Mouse (Mus musculus): ENCODE data around the gene Snx32.
A peak's percentile ranks its signal among the peaks of the same experiment; 100 is the strongest.

Gene Snx32

DNA sequence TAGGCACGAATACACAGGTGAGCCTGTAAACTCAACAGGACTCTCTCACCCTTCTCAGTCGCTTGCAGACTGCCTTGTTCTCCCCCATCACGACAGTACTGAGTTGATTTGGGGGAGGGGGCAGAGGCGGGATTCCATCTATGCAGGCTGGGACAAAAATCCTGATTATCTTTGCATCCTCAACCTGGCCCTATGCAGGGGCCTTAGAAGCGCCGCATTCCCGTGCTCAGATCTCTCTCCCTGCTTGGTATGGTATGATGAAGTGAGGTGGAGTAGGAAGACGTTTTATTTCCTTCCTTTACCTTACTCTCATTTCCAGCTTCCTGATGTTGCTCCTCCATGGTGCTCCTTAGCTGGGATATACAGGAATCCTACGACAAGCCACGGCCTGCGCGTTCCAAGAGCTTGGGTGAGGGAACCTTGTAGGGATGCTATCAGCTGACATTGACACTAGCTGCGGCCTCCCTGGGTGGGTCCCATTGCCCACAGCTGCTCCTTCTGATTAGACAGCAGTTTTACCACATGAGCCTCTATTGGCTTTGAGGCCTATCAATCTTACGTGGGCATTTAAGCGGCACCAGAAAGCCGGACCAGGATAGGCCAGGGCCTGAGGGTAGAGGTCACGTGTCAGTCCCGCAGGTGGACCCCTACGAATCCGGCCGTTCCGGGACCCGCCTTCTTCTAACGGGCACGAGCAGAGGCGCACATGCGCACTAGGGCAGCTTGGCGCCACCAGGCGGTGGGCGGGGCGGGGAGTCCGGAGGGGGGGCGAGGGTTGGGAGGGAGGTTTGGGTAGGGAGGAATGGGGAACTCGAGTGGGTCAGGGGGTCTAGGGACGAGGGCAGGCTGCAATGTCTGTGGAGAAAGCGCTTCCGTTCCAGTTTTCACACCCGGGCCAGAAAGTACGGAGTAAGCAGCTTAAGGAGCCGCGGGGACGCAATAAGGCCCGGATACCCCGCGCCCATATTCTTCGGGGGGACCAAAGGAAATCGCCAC is at the start of gene Snx32:
Snx32 (minus strand) TSS at position 508 of the 996 bp plus-strand sequence.
- DNase-seq (ENCODE audit: extremely low spot score, low read depth, low spot score) = peak; percentile 95

DNA sequence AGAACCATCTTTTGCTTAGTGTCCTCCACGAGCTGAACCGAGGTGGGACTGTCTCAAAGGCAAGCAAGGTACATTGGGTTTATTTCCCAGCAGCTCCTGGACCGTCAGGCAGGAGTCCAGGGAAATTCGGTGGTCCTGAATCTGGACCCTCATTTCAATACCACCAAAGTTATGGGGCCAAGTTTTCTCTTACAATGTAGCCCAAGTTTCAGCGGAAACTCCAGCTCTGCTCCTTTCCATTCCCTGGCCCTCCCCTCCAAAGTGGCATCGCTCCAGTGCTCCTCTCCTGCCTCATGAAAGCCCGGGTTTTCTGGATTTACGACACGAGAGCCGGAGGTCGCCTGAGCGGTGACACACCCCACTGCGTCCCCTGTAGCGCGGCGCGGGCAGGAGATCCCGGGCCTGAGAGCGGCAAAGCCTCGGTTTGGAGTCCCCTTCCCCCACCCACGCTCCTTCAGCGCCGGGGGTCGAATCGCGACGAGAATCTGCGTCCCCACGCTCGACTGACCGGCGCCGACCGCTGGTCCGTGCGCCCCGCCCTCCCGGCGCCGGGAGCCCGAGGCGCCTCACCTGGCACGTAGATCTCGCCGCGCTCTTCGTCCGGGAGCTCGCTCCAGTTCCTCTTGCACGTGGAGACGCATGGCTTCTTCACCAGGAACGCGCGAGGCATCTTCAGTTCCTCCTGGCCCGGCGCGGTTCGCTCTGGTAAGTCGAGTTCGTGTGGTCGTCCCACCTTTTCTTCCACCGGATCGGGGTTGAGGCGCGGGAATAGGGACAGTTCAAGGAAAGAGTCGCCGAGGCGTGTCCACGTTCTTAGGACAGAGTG is 49.5 kb upstream of the Snx32 start:
- no peak for DNase-seq (ENCODE audit: extremely low spot score, low read depth, low spot score)

DNA sequence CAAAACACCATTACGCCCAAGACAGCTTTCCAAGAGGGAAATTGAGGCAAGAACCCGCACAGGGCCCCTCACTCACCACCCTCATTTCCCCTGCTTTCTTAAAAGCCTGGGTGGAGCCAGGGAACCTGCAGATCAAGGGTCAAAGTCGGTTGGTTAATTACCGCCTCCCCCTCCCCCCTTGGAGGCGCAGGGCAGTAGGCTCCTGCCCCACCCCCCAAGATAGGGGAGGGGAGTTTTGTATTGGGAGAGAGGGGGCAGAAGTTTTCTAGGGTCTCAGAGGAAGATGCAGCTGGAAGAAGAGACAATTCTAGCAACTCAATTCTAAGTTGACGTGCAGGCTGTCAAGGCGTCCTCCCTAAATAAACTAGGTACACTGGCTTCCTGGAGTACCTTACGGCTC is 48.9 kb upstream of the Snx32 start:
- DNase-seq (ENCODE audit: extremely low spot score, low read depth, low spot score) = no peak

DNA sequence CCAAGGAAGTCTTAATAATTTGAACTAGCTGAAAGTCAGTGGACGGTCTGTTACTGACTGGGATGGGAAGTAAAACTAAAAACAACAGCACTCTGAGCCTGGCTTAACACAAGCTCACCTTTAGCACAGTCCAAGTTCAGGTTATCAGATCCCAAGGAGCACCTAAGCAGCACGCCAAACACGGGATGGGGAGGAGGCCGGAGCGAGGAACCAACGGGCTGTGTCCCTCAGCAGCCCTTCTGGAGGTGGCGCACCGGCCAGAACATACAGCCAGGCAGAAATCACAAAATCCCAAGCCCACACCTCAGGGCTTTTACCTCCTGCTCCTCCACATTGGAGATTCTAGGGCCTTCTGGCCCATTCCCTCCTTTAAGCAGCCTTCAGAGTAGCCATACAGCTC is 48.4 kb upstream of the Snx32 start:
- no peak for DNase-seq (ENCODE audit: extremely low spot score, low read depth, low spot score)

DNA sequence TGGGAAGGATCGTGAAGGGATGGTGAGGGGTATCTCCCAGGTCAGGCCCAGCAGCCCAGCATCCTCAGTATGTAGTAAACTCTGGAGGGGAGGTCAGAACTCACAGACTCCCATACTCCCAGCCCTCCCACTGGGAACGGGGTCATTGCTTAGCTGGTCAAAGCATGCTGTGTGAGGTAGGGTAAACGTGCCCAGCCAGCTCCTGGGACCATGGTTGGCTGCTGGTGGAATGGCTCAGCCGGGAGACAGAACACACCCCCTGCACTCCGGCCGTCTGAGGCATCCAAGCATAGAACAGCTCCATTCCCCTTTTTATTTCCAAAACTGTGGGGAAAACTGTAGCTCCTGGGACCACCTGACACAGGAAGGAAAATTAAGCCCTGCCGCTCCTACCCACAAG is 47.8 kb upstream of the Snx32 start:
- no peak for DNase-seq (ENCODE audit: extremely low spot score, low read depth, low spot score)

DNA sequence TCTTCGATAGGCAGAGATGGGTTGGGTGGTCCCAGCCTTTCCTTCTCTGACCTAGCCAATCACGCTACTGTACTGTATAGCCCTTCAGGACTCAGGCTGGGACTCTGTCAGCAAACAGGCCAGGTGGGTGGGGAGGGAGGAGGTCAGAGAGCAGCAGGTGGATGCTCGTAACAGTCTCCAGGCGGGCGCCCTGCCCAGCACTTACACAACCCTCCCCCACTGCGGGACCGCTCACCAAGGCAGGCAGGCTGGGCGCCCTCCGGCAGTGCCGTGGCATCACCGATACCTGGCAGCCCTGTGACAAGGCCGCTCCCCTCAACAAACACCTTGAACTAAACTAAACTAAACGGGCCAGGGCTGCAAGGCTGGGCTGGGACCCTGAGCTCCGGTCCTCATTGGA is 43.9 kb upstream of the Snx32 start:
- no peak for DNase-seq (ENCODE audit: extremely low spot score, low read depth, low spot score)

DNA sequence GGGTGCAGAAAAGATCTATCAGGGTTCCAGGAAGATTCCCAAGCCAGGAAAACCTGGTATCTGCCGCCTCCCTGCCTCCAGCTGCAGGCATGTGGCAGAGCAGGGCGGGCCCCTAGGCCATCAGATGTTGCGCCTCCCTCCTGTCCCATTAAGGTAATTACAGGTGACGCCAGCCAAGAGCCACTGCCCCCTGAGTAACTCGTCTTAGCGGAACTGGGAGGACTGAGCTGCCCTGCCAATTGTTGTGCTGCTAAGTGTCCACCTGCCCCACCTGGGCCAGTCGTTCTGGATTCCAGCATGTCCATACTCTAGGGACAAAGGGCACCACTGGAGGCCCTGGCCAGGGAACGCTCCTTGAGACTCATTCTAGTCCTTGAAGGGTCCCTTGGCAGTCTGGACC is 43.5 kb upstream of the Snx32 start:
- DNase-seq (ENCODE audit: extremely low spot score, low read depth, low spot score) = no peak

DNA sequence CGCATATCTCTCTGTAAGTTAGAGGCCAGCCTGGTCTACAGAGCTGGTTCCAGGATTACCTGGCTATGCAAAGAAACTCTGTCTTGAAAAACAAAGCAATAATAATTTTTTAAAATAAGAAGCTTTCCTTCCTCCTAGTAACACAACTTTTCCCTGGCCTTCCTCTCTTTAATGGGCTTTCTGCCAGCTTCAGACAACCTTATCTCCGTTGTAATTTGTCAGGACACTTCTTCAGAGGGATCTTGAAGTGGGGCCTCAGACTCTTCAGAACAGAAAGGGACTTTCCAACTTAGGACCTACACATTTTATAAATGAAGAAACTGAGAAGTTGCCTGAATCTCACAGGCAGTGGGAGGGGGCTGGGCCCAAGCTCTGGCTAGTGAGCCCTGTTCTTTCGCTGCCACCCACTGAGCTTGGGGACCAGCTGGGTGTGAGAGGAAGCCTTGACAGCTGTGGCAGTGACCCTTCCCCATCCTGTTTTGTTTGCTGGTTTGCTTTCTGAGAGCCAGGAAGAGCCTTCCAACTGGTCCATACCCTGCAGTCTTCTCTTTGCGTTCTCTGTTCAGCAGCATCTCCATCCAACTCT is 37.2 kb upstream of the Snx32 start:
- DNase-seq (ENCODE audit: extremely low spot score, low read depth, low spot score) = no peak

DNA sequence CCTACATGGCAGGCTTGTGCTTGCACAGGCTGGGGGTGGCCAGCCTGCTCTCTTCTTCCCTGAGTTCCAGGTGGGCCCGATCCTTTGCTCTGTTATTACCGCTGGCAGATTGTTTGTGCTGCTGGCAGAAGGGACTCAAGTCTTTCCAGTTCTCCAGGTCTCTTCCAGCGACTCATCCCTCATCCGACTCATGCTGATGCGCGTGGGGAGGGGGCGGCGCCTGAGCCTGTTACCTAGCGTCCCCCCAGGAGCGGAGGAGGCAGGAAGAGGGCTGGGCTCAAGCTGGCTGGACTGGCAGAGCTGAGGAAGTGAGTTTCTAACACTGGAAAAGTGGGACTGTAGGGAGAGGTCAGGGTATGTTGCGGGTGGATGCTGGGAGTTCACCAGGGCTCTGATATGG is 33.7 kb upstream of the Snx32 start:
- no peak for DNase-seq (ENCODE audit: extremely low spot score, low read depth, low spot score)

DNA sequence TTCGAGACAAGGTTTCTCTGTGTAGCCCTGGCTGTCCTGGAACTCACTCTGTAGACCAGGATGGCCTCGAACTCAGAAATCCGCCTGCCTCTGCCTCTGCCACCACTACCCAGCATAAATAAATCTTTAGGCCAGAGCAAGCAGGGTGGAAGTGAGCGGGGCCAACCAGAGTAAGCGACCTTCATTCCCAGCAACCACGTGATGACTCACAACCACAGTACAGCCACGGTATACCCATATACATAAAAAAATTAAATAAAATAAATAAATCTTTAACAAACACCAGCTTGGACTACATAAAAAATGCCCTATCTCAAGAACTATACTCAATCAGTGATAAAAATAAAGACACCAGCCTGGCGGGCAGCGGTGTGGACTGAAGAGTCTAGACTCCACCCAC is 33.0 kb upstream of the Snx32 start:
- no peak for DNase-seq (ENCODE audit: extremely low spot score, low read depth, low spot score)

DNA sequence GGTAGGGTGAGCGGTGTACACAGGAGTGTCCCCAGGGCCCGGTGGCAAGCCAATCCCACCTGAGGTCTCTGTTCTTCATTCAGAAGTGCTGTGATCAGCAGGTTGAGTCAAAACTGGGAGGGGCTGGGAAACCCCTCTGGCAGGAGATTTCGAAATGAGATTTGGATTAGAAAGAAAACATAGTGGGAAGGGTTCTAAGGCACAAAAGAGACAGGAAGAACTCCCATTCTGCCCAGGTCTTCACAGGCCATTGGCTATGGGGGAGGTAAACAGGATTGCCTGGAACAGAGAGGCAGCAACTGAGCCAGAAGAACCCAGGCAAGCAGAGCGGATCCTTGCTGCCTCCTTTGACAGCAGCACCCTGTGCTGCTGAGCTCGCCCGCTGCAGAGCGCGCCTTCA is 28.4 kb upstream of the Snx32 start:
- no peak for DNase-seq (ENCODE audit: extremely low spot score, low read depth, low spot score)

DNA sequence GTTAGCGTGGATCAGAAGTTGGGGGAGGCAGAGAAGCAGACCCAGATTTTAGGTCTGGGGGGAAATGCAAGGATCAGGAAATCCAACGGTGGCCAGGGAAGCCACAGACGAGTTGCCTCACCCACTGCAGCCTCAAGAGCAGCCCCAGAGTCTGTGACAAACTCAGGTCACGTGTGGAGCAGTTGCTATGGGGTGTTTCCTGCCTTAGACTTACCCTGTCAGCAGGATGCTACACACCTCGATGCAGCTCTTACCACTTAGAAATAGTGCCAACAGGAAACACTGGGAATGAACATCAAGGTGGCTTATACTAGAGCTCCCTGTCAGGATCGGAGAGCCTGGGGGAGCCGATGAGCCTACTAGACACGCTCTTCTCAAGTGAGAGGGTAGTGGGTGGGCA is 22.2 kb upstream of the Snx32 start:
- DNase-seq (ENCODE audit: extremely low spot score, low read depth, low spot score) = no peak

DNA sequence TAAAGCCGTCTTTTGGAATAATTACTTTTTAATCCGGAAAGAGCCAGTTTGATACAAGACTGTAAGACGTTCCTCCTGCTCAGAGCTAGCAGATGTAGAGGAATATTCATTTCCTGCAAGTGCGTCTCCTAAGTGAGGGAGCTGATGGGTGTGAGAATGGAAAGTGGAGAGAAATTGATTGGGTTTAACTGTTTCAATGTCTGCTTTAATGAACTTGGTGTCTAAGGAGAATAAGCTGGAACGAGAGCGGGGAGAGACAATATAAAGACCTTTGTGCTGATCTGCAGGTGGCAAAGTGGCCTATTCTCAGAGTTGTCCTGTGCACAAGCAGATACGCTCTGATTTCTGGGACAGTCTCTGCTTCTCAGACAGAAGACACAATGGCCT is 19.8 kb upstream of the Snx32 start:
- DNase-seq (ENCODE audit: extremely low spot score, low read depth, low spot score) = no peak

DNA sequence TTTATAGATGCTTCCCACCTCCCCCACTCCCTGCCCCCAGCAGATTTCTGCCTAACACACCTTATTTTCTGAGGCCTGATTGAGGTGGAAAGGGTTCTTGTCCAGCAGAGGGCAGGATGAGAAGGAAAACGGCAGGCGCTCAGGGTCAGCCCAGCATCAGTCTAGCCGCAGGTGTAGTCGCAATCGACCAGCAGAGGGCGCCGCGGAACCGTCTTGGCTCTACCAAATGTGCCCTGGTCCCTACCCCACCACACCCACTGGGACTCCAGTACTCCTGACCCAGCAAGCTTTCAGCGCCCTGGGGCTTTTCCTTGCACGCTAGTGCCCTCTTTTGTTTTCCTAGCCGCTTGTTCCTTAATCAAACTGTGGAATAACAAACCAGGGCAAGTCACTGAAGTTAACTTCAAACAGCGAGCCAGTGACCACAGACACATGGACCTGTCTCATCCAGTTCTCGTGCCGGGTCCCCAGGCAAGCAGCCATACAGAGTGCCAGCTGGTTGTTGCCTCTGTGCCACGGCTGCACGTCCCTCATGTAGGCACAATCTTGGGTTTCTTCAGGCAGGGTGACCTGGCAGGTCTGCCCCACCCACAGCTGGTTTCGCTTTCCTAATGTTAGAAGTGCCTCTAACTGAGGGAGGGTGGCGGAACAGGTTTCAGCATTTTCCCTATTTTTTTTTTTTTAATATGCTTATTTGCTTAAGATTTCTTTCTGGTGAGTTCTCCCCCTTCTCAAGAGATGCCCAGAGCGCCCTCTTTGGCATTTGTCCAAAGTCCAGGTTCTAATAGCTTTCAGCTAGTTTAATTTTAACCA is 19.2 kb upstream of the Snx32 start:
- peak; percentile 76 for DNase-seq (ENCODE audit: extremely low spot score, low read depth, low spot score)

DNA sequence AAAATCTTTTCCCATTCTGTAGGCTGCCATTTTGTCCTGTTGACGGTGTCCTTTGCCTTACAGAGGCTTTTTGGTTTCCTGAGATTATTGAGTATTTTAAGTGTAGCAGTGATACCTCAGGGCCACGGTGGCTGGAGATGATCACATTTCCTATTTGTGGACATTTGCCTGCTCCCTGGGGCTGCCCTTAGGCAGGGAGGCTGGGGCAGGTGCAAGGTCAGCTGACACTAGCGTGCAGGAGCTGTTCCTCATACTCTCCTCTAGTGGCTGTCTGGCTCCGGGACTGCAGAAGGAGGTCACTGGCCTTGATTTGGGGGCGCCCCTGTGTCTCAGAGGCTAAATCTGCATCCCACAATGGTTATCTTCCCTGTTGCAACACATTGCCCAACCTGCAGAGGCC is 14.9 kb upstream of the Snx32 start:
- no peak for DNase-seq (ENCODE audit: extremely low spot score, low read depth, low spot score)

DNA sequence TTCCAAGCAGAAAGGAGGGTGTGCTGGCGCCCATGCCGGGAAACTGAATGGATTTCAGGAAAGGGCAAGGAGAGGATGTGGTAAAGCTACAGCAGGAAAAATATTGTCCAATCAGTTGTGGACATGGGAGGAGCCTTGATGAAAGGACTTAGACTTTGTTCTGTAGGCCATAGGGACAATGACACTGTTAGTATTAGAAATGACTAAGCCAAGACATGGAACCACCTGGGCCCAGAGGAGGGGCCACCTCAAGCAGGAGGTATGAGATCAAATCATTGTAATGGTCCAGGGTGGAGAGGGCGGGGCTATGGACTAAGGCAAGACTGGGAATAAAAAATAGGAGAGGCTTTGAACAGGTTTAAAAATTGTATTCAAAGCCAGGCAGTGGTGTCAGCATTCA is 8.4 kb upstream of the Snx32 start:
- DNase-seq (ENCODE audit: extremely low spot score, low read depth, low spot score) = no peak

DNA sequence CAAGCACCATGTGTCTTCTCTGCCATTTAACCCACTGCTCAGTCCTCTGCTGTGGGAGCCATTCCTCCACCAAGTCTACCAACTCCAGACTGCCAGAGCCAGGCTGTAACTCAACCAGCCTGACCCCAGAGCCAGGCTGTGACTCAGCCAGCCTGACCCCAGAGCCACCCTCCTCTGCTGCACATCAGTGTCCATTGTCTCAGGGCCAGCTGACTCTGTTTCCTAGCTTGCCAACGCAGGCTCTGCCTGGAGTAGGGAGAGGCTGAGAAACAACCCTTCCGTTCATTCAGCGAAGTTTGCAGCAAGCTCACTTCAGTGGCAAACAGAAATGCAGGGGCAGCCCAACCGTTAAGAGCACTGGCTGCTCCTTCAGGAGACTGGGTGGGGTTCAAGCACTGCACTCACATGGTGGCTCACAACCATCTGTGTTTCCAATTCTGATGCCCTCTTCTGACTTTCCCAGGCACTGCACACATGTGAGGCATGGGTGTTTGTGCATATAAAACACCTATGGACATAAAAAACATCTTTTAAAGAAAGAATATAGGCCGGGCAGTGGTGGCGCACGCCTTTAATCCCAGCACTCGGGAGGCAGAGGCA is 6.7 kb upstream of the Snx32 start:
- DNase-seq (ENCODE audit: extremely low spot score, low read depth, low spot score) = no peak

DNA sequence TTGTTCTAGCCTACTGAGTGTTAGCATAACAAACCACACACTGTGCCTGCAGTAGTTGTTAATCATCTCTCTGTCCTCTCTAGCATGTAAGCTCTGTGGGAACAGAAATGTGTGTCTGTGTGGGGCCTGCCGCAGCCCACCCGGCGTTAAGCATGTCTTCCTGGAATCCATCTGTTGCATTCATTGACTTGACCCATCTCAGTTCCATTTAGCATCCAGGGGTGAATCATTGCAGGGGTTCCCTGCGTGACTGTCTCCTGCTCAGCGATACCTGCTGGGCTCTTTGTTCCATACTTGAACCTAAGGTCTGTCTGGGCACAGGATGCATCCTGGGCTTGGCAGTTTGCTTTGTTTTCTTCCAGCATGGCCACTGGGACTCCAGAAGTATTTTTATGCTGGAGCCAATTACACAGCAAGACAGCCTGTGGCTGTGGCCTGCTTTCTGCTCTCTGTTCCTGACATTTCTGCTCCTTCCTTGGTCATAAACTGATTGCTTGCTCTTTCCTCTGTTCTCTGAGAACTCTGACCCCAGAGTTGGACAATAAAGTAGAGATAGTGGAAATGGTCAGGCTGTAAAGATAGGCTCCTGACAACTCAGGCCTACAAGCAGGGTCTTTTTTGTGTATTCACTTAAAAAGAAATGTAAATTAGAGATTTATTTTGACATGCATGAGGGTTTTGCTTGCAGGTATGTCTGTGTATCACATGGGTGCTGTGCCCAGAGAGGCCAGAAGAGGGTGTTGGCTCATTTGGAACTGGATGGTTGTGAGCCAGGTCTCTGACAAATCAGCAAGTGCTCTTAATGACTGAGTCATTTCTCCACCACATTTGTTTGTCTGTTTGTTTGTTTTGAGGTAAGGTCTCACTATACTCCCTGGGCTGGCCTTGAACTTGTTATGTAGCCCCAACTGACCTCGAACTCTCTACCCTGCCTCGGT is 5.8 kb upstream of the Snx32 start:
- DNase-seq (ENCODE audit: extremely low spot score, low read depth, low spot score) = no peak

DNA sequence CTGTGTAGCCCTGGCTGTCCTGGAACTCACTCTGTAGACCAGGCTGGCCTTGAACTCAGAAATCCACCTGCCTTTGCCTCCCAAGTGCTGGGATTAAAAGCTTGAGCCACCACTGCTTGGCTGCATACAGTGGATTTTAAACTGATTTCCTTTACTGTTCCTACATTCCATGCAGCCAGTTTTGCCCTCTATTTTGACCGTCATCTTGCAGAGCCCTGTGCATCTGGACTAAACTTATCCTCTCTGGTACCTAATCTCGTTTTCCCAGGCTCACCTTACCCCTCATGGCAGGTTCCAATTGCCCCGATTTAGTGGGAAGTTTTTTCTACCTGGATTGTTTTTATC is 2.6 kb upstream of the Snx32 start:
- DNase-seq (ENCODE audit: extremely low spot score, low read depth, low spot score) = no peak

Data from hindlimb bud, embryonic 11.5 days (tissue).